Comparison of ENCODE assay signal across 8 mouse cellular contexts in the genomic region with DNA sequence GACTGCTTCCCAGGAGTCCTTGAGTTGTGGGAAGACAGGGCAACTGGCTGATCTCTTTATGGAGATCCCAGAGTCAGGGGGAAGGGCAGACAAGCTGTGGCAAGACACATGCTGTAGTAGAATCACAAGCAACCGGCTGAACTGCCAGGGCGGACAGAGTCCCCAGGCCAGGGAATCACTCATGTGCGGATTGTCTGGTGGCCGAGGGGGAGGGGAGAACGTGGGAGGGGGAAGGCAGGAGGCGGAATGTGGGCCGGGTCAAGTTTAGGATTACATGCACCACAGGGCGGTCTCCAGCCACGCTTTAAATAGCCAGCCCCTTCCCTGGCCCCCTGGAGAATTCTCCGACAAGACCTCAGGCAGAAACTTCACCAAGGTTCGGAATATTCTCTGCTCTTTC. TPM values are rescaled to one million over a fixed set of nuclear protein-coding genes. Genes with fewer than 3 reads are reported as not detected.
DNase-seq lines count a peak whose midpoint lies in the region; ATAC-seq and TF ChIP-seq lines count a peak whose summit lies in the region.

A gene (plus strand): TSS at position 274 of the 400 bp plus-strand sequence.

- TF ChIP-seq CTCF in heart, postnatal 0 days (IDR thresholded peaks at IDR 0.05; ENCODE audit: low read depth): no peak

- peak within 1 kb of the TSS; percentile 29 for H3K4me3 ChIP-seq in heart, embryonic 11.5 days (ENCODE audit: low read depth, low read length)
- H3K4me3 ChIP-seq in heart, postnatal 0 days (ENCODE audit: low read depth, low read length): peak within 1 kb of the TSS; percentile 20; the same call in 1 of the 2 replicates
- H3K4me3 ChIP-seq in midbrain, embryonic 16.5 days (ENCODE audit: low read depth, low read length): no peak within 1 kb of the TSS

- peak within 1 kb of the TSS; percentile 57 for H3K4me2 ChIP-seq in heart, embryonic 11.5 days
- peak within 1 kb of the TSS; percentile 51 for H3K4me2 ChIP-seq in heart, postnatal 0 days (ENCODE audit: low read depth, low read length)
- H3K4me2 ChIP-seq in midbrain, embryonic 16.5 days (ENCODE audit: low read length): no peak within 1 kb of the TSS

- no peaks in the 10 kb centered on the region for H3K36me3 ChIP-seq in heart, embryonic 11.5 days (ENCODE audit: control insufficient read depth, insufficient read depth, low read length)
- H3K36me3 ChIP-seq in heart, postnatal 0 days (replicated peaks; ENCODE audit: control insufficient read depth, insufficient read depth, low read length): no peaks in the 10 kb centered on the region
- H3K36me3 ChIP-seq in midbrain, embryonic 16.5 days (ENCODE audit: control insufficient read depth, insufficient read depth, low read length): no peaks in the 10 kb centered on the region

- WGBS in heart, embryonic 11.5 days (ENCODE audit: insufficient replicate concordance): 3% methylated on average over 11 of the region's 11 CpGs
- 2% methylated on average over 11 of the region's 11 CpGs for WGBS in heart, postnatal 0 days
- WGBS in midbrain, embryonic 16.5 days: 4% methylated on average over 11 of the region's 11 CpGs

- peak within 1 kb of the TSS; percentile 57 for H3K27ac ChIP-seq in heart, embryonic 11.5 days (ENCODE audit: low read depth, low read length)
- 0 out of 2 replicates have a peak within 1 kb of the TSS, but pooled peaks have one; percentile 39 for H3K27ac ChIP-seq in heart, postnatal 0 days (ENCODE audit: low read depth)
- no peak within 1 kb of the TSS for H3K27ac ChIP-seq in midbrain, embryonic 16.5 days (ENCODE audit: low read length)

- DNase-seq in heart, adult 9 months (ENCODE audit: low spot score in 2 of 2): no peak
- DNase-seq in embryo, embryonic 10.5 days (ENCODE audit: low spot score): peak; percentile 85
- peak; percentile 62 for DNase-seq in heart, postnatal 0 days (ENCODE audit: low spot score)
- peak in 1 of 2 experiments; percentile 74 for DNase-seq in left cerebral cortex, postnatal 10 days (ENCODE audit: extremely low spot score in 1 of 2, low spot score in 2 of 2)

- intact Hi-C loops in left cerebral cortex, postnatal 10 days (cut with DNase I): no loop called here

- TF ChIP-seq EP300 in heart, postnatal 0 days (IDR thresholded peaks at IDR 0.05; ENCODE audit: low read depth): no peak

- no peaks in the 10 kb centered on the region for H3K27me3 ChIP-seq in heart, embryonic 11.5 days (ENCODE audit: control insufficient read depth, insufficient read depth, low read length)
- no peaks in the 10 kb centered on the region for H3K27me3 ChIP-seq in heart, postnatal 0 days (ENCODE audit: control insufficient read depth, insufficient read depth, low read length)
- no peaks in the 10 kb centered on the region for H3K27me3 ChIP-seq in midbrain, embryonic 16.5 days (ENCODE audit: control insufficient read depth, insufficient read depth, low read depth, low read length)

- no peaks in the 10 kb centered on the region for H3K9me3 ChIP-seq in heart, embryonic 11.5 days (replicated peaks; ENCODE audit: control insufficient read depth, low read length)
- H3K9me3 ChIP-seq in heart, postnatal 0 days (replicated peaks; ENCODE audit: control insufficient read depth, low read length): no peaks in the 10 kb centered on the region
- H3K9me3 ChIP-seq in midbrain, embryonic 16.5 days (replicated peaks; ENCODE audit: control insufficient read depth, low read length, poor library complexity, severe bottlenecking): no peaks in the 10 kb centered on the region

- no peak; the same call in 1 of the 2 replicates for ATAC-seq in heart, embryonic 11.5 days (replicated peaks; ENCODE audit: insufficient number of reproducible peaks, low FRiP score, low TSS enrichment)
- peak; percentile 88 for ATAC-seq in heart, postnatal 0 days (ENCODE audit: insufficient read depth, low read depth)
- no peak for ATAC-seq in midbrain, embryonic 16.5 days
- ATAC-seq in erythroid progenitor cell, adult 5-6 weeks (replicated peaks; ENCODE audit: low FRiP score, poor library complexity, severe bottlenecking): no peak
- no peak for ATAC-seq in megakaryocyte, adult 5-6 weeks (ENCODE audit: poor library complexity, severe bottlenecking)

- H3K9ac ChIP-seq in heart, embryonic 11.5 days (ENCODE audit: low read depth, low read length): peak within 1 kb of the TSS; percentile 25; the same call in 1 of the 2 replicates
- no peak within 1 kb of the TSS; the same call in 1 of the 2 replicates for H3K9ac ChIP-seq in heart, postnatal 0 days (replicated peaks; ENCODE audit: low read depth, low read length)
- H3K9ac ChIP-seq in midbrain, embryonic 16.5 days (ENCODE audit: low read depth, low read length): no peak within 1 kb of the TSS

- peaks cover 13% of the 10 kb centered on the region; the same call in 1 of the 2 replicates for H3K4me1 ChIP-seq in heart, embryonic 11.5 days (ENCODE audit: control insufficient read depth, insufficient read depth, low read length)
- peaks cover 11% of the 10 kb centered on the region for H3K4me1 ChIP-seq in heart, postnatal 0 days (ENCODE audit: control insufficient read depth, insufficient read depth)
- no peaks in the 10 kb centered on the region for H3K4me1 ChIP-seq in midbrain, embryonic 16.5 days (ENCODE audit: control insufficient read depth, insufficient read depth, low read length)

RNA-seq across cellular contexts. Expression of the gene that starts here (rescaled TPM):
- 8.4 and 10.6 TPM in 2 replicates for polyA plus RNA-seq in heart, embryonic 11.5 days (2014; fragmentation: Nextera tagmentation; extraction: Ambion mirVana)
- total RNA-seq in heart, postnatal 0 days (2014; rRNA removed; ENCODE audit: low replicate concordance): 3.8 and 7.3 TPM in 2 replicates
- 7.8 TPM in 2 replicates for polyA plus RNA-seq in heart, postnatal 0 days (2015; fragmentation: Nextera tagmentation; extraction: Ambion mirVana)
- total RNA-seq in left cerebral cortex, postnatal 10 days (2021): 10 to 100 TPM; 14.5 to 17.8 TPM
- polyA plus RNA-seq in midbrain, embryonic 16.5 days (2015; fragmentation: Nextera tagmentation; extraction: Ambion mirVana): 35.3 and 39.9 TPM in 2 replicates
- 2.2 TPM in 1 of 2 replicates, not detected in the other for total RNA-seq in erythroid progenitor cell, adult 5-6 weeks (2015; ENCODE audit: low replicate concordance)
- total RNA-seq in erythroid progenitor cell, adult 5-6 weeks (2017; ENCODE audit: low replicate concordance): 3.3 TPM in 1 of 2 replicates, not detected in the other
- total RNA-seq in megakaryocyte, adult 5-6 weeks (2015): 1.0 and 1.7 TPM in 2 replicates
- total RNA-seq in megakaryocyte, adult 5-6 weeks (2017): 1.2 and 3.3 TPM in 2 replicates

Comparison
In these comparisons a context has a peak if more than half of its experiments do, and no peak if none do; other contexts are left out.
1. DNase-seq: peak in embryo, embryonic 10.5 days (single experiment) and heart, postnatal 0 days (single experiment); none in heart, adult 9 months (0 of 2).